Mouse (Mus musculus) fat pad, adult 2 months (tissue): ENCODE data around the gene Ankrd39.

Source experiments
- DNase-seq: peaks from one replicate; pipeline ENCODE4 v3.0.0-alpha.2; 2011; ENCODE audit warnings: low read depth, low spot score; ENCODE audit errors: extremely low read depth

Ankrd39 gene

DNA sequence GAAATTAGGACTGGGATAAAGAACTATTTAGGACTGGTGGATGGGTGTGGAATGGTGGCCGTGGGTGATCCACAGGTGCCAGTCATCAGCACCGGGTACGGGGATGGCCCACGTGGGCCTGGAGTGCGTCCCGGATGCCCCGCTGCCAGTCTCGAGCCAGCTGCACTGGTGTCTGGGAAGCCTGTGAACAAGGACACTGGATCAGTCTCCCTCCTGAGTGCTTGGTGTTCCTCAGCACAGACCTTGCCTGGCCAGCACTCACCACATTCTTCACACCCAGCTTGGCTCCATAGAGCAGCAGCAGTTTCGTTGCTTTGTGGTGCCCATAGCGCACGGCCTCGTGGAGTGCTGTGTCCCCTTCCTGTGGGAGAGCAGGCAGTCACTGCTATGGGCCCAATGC is 15.8 kb downstream of the Ankrd39 start:
- DNase-seq = no peak

DNA sequence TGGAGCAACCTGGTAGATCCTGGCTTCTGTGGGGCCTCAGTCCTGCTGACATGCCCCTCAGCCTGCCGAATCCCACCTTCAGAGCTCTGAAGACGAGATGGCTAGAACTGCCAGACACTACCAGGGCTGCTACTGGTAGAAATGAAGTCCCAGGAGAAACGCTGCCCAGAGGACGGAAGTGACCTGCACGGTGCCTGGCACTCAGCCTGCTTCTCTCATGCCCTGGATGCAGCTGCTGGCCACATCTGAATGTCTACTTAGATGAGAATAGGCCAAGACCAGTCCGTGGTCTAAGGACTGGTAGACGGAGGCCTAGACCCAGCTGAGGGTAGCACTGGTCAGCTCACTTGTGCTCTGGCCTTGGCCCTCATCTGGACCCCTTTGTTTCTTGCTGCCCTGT is 16.3 kb downstream of the Ankrd39 start:
- no peak for DNase-seq

DNA sequence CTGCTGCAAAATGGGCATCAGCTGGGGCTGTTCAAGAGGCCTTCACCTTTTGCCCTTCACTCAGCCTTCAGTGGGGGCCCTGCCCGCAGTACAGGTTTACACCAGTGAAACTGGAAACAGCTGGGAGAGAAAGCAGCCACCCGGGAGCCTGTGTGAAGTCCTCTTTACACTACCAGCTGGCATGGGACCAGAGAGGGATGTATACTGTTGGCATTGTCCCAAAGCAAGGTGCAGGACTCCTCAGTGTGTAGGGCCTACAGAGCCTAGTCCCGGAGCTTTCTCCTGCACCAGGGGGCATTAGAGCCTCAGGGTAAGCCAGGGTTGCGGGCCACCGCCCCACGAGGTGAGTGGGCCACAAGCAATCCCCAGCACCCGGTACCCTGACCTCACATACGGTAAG is 16.8 kb downstream of the Ankrd39 start:
- no peak for DNase-seq

GRCm38 (mm10) chr1:36529875-36530274 is 17.4 kb downstream of the Ankrd39 start:
- no peak for DNase-seq

DNA sequence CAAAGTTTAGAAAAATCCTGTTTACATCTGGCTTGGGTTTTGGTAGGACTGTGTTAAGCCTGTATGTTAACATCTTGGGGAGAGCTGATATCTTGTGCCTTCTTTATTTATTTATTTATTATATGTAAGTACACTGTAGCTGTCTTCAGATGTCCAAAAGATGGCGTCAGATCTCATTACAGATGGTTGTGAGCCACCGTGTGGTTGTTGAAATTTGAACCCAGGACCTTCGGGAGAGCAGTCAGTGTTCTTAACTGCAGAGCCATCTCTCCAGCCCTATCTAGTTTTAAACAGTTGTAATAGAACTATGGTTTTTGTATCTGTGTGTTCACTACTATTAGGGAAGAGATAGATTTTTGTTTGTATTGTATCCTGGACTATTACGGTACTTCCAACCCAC is 18.0 kb downstream of the Ankrd39 start:
- no peak for DNase-seq

GRCm38 (mm10) chr1:36528351-36528750 is 18.9 kb downstream of the Ankrd39 start:
- no peak for DNase-seq

GRCm38 (mm10) chr1:36526903-36527302 is 20.3 kb downstream of the Ankrd39 start:
- DNase-seq = no peak

DNA sequence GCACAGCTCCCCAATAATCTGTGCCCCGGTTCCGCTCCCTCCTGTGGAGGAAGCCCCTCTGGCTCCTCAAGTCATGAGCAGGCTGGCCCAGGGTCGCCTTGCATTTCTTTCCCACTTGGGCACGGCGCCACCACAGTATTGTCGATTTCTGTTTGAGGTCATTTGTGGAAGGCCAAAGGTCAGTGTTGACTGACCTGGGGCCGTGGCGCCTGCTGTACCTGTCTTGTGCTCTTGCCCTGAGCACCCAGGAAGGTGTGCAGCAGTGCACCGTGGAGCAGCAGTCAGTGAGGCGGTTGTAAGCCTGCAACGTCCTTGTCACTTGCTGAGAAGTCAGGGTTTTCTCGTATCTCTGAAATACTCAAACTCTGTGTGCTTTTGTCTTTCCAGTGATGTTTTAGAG is 21.5 kb downstream of the Ankrd39 start:
- DNase-seq = no peak

- DNase-seq = no peak
These were observed 23.2 kb downstream of the Ankrd39 start for GRCm38 (mm10) chr1:36524058-36524457.

GRCm38 (mm10) chr1:36523332-36524013 is 23.8 kb downstream of the Ankrd39 start:
- peak; percentile 40 for DNase-seq

- no peak for DNase-seq
These were observed 25.0 kb downstream of the Ankrd39 start for GRCm38 (mm10) chr1:36522210-36522609.

DNA sequence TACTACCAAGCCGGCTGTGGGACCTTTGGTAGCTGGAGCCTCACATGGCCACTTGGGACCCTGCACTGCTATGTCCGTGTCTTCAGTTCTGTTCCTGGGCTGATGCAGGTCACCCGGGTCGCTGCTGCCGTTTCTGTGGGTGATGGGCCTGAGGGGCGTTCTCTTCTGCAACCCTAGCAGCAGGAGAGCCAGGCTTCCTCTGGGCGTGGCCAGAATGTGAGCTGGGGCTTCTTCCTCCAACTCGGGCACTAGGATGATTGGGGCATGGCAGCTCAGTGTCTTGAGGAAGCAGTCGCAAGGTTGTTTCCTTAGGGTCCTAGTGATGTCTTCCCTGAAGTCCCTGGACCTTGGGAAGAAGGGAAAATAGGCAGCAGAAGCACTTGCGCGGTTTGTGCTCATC is 27.6 kb downstream of the Ankrd39 start:
- no peak for DNase-seq

DNA sequence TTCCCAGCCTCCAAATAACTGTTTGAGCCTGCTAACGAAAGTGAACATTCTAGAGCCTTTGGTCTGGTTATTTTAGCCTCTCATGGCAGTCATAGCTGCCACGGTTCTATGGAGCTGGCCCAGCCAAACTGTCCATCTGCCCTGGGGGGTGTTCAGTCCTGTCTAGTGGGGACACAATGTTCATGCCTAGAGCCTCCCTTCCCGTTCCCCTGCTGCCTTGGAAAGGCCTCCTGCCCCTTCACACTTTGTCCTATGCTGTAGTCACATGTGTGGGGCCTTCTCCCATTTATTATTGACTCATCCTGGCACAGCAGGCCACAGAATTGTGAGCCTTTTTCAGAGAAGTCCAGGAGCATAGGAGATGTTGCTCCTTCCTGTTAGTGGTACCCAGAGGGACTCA is 29.0 kb downstream of the Ankrd39 start:
- DNase-seq = no peak

- no peak for DNase-seq
These were observed 33.5 kb downstream of the Ankrd39 start for GRCm38 (mm10) chr1:36513718-36514117.

DNA sequence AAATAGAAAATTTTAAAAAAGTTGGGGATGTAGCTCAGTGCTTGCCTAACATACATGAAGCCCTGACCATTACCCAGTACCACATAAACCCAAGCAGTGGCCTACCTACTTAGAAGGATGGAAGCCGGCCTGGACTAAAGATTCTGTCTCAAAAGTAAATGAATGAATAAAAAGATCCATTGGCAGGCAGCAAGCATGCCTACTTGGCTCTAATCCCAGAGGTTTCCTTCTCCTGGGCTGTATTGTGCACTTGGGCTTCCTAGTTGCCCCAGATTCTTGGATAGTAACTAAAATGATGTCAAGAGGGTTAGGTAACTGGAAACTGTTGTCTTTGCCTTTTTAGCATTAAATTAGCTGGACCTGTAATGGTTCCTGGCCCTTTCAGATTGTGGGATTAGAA is 33.9 kb downstream of the Ankrd39 start:
- DNase-seq = no peak

DNA sequence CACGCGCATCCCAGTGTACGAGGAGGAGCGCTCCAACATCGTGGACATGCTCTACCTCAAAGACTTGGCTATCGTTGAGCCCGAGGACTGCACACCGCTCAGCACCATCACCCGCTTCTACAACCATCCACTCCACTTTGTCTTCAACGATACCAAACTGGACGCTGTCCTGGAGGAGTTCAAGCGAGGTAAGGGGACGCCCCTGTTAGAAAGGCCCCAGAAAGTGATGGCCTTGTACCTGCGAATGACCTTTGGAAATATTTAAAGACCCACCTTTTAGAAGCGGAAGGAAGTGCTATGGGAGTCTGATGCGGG is 34.3 kb downstream of the Ankrd39 start:
- no peak for DNase-seq

DNA sequence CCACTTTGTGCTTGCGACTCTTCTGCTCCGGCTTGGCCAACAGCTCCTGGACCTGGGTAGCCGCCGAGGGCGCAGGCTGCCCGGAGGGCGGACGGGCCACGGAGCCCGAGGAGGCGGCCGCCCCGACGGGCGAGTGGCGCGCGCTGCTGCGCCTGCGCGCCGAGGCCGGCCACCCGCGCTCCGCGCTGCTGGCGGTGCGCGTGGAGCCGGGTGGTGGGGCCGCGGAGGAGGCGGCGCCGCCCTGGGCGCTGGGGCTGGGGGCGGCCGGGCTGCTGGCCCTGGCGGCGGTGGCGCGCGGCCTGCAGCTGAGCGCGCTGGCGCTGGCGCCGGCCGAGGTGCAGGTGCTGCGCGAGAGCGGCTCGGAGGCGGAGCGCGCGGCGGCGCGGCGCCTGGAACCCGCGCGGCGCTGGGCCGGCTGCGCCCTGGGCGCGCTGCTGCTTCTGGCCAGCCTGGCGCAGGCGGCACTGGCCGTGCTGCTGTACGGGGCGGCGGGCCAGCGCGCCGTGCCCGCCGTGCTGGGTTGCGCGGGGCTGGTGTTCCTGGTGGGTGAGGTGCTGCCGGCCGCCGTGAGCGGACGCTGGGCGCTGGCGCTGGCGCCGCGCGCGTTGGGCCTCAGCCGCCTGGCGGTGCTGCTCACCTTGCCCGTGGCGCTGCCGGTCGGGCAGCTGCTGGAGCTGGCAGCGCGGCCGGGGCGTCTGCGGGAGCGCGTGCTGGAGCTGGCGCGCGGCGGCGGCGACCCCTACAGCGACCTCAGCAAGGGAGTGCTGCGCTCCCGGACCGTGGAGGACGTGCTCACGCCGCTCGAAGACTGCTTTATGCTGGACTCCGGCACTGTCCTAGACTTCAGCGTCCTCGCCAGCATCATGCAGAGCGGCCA is 34.9 kb downstream of the Ankrd39 start:
- DNase-seq = no peak

GRCm38 (mm10) chr1:36511289-36512021 is 35.8 kb downstream of the Ankrd39 start, which contains the start of gene Cnnm3:
Gene Cnnm3 (plus strand): TSS chr1:36511867.
- no peak for DNase-seq

DNA sequence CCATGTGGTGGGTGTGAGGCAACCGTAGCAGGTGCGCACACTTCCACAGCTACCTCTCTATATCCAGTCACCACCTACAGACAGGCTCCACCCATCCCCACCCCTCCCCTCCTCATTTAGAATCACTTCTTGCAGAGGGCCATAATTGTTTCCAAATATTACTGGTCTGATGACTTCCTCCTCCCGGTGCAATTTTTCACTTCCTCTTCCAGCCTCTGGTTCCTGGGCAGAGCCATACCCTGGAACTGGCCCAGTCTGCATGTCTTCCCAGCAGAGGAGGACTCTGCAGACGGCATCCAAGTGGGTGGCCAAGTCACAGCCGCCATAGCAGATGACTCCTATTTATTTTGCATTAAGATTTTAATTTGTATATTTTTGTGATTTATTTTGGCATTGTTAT is 39.0 kb downstream of the Ankrd39 start:
- no peak for DNase-seq

DNA sequence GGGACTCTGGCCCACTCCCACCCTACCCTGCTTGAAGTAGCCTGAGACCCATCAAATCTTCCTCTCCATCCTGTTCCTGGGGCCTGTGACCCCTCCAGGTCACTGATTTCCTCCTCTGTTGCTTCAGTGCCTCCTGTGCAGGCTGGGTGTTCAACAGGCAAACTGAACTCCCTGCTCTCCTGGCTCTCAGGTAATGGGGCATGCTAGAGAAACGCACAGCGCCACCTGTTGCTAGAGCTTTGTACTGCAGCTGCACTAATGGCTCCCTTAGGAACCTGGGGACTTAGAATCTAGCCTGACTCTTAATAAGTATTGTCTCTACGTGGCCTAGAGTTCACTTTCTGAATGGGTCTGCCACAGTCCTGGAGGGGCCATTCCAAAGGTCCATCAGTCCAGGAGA is 46.0 kb downstream of the Ankrd39 start:
- no peak for DNase-seq

DNA sequence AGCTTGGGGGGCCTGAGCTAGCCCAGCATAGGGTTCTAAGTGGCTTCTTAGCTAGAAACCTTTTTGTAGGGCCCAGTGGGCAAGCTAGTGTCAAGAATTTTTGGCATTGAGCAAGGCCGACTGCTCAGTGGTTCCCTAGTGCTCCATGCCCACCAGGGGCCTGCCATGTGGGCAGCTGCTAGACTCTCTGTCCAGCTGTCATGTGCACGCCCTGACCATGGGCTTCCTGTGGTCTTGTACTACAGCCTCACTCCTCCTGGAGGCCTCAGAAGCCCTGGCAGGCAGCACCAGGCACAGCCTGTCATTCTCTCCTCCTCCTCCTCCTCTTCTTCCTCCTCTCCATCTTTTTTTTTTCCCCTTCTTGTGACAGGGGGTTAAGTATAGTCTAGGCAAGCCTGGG is 49.9 kb downstream of the Ankrd39 start:
- no peak for DNase-seq

DNA sequence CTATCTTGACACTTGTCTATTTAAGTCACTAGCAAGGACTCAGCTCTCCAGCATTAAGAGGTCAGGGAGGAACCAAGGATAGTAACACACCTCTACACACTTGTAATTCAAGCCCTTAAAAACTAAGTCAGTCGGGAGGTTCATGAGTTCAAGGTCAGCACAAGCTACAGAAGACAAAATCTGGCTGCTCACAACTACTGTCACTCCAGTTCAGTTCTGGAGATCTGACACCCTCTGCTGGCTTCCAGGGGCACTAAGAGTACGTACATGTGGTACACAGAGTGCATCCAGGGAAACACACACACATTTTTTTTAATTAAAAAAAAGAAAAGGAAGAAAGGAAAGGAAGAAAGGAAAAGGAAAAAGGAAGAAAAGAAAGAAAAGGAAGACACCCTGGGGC is 50.5 kb downstream of the Ankrd39 start:
- DNase-seq = no peak
